Mouse (Mus musculus) heart, embryonic 16.5 days (tissue): ENCODE measurements around the gene Palm. TPM values are rescaled to one million over a fixed set of nuclear protein-coding genes. Genes with fewer than 3 reads are reported as not detected.

Source experiments
- ATAC-seq: fragments of 200-750 bp; cut with Nextera tagmentation; replicated peaks from 2 replicates; pipeline ENCODE4 v1.8.0; 2017; ENCODE audit warnings: moderate number of reproducible peaks; ENCODE audit not compliant: insufficient read depth, low FRiP score; ENCODE audit errors: extremely low read depth
- H3K27ac ChIP-seq: fragments of 300-500 bp; sonication (generic); 2 replicates; pipeline ENCODE4 v1.5.1; 2014; ENCODE audit warnings: mild to moderate bottlenecking, low read length, control low read depth, moderate library complexity
- H3K27me3 ChIP-seq: fragments of 300-500 bp; sonication (generic); 2 replicates; pipeline ENCODE4 v1.6.1; 2014; ENCODE audit warnings: low read length, mixed read lengths; ENCODE audit not compliant: control insufficient read depth, insufficient read depth
- H3K36me3 ChIP-seq: fragments of 300-500 bp; sonication (generic); 2 replicates; pipeline ENCODE4 v1.6.1; 2014; ENCODE audit not compliant: control insufficient read depth, insufficient read depth
- H3K4me1 ChIP-seq: fragments of 300-500 bp; sonication (generic); 2 replicates; pipeline ENCODE4 v1.6.1; 2014; ENCODE audit warnings: low read length, mixed read lengths; ENCODE audit not compliant: control insufficient read depth, insufficient read depth
- H3K4me2 ChIP-seq: fragments of 300-500 bp; sonication (generic); 2 replicates; pipeline ENCODE4 v1.6.1; 2014; ENCODE audit warnings: low read depth, mild to moderate bottlenecking, control low read depth, low read length
- H3K4me3 ChIP-seq: fragments of 300-500 bp; sonication (generic); 2 replicates; pipeline ENCODE4 v1.5.1; 2014; ENCODE audit warnings: mild to moderate bottlenecking, control low read depth, low read length
- H3K9ac ChIP-seq: fragments of 300-500 bp; sonication (generic); 2 replicates; pipeline ENCODE4 v1.6.1; 2014; ENCODE audit warnings: low read length, control low read depth
- H3K9me3 ChIP-seq: fragments of 300-500 bp; sonication (generic); replicated peaks from 2 replicates; pipeline ENCODE4 v1.6.1; 2016; ENCODE audit warnings: low read length; ENCODE audit not compliant: control insufficient read depth
- WGBS: fragments of 180-500 bp; shearing (Covaris S2); extraction: QIAGEN DNeasy Blood & Tissue Kit; methylation state at CpG from one replicate; pipeline ENCODE4 v1.1.7; 2014; 5-methylcytosine and 5-hydroxymethylcytosine counted together
- polyA plus RNA-seq: library from polyadenylated mRNA; unstranded; fragments of >200 nt; fragmentation: Nextera tagmentation; extraction: Ambion mirVana; gene quantifications from 2 replicates; pipeline ENCODE4 v1.2.1, GENCODE M21; 2015

The Palm gene
- polyA plus RNA-seq, 1 experiment from 2014 or later, result 67.6 TPM

DNA sequence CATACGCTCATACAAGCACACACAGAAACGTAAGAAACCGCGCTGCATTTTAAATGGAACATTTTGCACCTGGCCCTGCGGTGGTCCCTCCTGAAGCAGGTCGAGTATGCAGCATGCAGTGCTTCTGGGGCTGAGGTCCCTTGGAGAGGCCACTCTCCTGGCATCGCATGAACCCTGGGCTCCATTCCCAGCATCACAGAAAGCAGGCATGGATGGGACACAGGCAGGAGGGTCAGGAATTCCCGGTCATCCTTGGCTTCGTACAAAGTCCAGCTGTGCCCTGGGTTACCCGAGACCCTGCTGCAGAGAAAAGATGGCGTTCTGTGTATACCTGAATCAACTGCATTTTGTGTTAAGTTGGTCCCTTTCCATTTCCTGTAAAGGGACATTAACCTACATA is 7.1 kb downstream of the Palm start:
- 74% methylated on average over 11 of the region's 11 CpGs for WGBS
- H3K36me3 ChIP-seq, result no peaks in the 10 kb centered on the region
- no peak overlapping the region for H3K4me3 ChIP-seq
- H3K9ac ChIP-seq, result no peak overlapping the region
- no peak overlapping the region for H3K27ac ChIP-seq
- no peak overlapping the region for H3K4me2 ChIP-seq
- ATAC-seq, result no peak
- H3K27me3 ChIP-seq, result no peaks in the 10 kb centered on the region
- peaks cover 16% of the 10 kb centered on the region for H3K4me1 ChIP-seq
- H3K9me3 ChIP-seq, result no peaks in the 10 kb centered on the region

- peaks cover 16% of the 10 kb centered on the region for H3K4me1 ChIP-seq
- H3K9ac ChIP-seq, result no peak overlapping the region
- H3K9me3 ChIP-seq, result no peaks in the 10 kb centered on the region
- WGBS, result 36% methylated on average over 3 of the region's 3 CpGs
- H3K36me3 ChIP-seq, result no peaks in the 10 kb centered on the region
- ATAC-seq, result no peak
- H3K4me3 ChIP-seq, result no peak overlapping the region
- H3K27me3 ChIP-seq, result no peaks in the 10 kb centered on the region
- no peak overlapping the region for H3K27ac ChIP-seq
- no peak overlapping the region for H3K4me2 ChIP-seq
Observed at GRCm38 (mm10) chr10:79801837-79802236, 8.5 kb downstream of the Palm start.

DNA sequence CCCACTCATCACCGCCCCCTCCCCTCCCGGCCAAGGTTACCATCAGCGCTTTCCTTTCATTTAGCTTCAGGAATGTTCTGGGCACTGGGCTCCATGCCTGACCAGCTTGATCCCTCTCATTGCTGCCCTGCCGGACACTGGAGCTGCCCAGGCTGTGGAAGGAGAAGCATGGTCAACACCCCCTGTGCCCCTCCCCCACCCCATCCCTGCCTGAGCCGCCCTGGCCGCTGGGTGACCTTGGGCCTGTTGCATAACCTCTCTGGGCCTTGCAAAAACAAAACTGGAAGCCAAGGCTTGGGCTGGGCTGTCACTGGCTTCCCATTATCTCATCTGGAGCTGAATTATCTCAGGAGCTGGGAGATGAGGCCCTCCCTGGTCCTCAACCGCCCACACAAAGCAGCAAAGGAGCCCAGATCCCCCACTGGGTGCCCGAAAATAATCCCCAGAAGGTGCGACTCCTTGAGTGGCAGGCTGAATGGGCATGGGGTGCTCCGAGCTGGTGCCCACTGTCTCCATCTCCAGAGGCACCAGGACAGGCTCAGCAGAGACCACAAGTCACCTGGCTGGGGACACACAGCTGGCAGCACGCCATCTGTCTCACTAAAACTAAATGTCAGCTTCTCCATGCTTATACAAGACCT is 9.1 kb downstream of the Palm start:
- Histone ChIP-seq H3K27ac (no peak overlapping the region), H3K27me3 (no peaks in the 10 kb centered on the region), H3K9ac (0 out of 2 replicates have a peak overlapping the region, but pooled peaks have one; percentile 6), H3K36me3 (no peaks in the 10 kb centered on the region), H3K4me2 (no peak overlapping the region), H3K4me1 (peaks cover 13% of the 10 kb centered on the region), H3K9me3 (no peaks in the 10 kb centered on the region), H3K4me3 (no peak overlapping the region)
- WGBS, result 30% methylated on average over 11 of the region's 11 CpGs
- ATAC-seq, result peak; percentile 14; the same call in 1 of the 2 replicates

- H3K36me3 ChIP-seq, result no peaks in the 10 kb centered on the region
- no peaks in the 10 kb centered on the region for H3K27me3 ChIP-seq
- no peak for ATAC-seq
- no peak overlapping the region for H3K4me3 ChIP-seq
- no peak overlapping the region for H3K27ac ChIP-seq
- no peaks in the 10 kb centered on the region for H3K9me3 ChIP-seq
- H3K4me1 ChIP-seq, result peaks cover 13% of the 10 kb centered on the region
- no peak overlapping the region for H3K9ac ChIP-seq
- no peak overlapping the region; the same call in 1 of the 2 replicates for H3K4me2 ChIP-seq
- 26% methylated on average over 29 of the region's 29 CpGs for WGBS
Observed at GRCm38 (mm10) chr10:79803716-79804323, 10.4 kb downstream of the Palm start.

- Histone ChIP-seq H3K9me3 (no peaks in the 10 kb centered on the region), H3K36me3 (no peaks in the 10 kb centered on the region), H3K4me3 (peak overlapping the region; percentile 8; the same call in 1 of the 2 replicates), H3K4me1 (peaks cover 13% of the 10 kb centered on the region), H3K27me3 (no peaks in the 10 kb centered on the region), H3K4me2 (peak overlapping the region; percentile 43), H3K9ac (no peak overlapping the region; the same call in 1 of the 2 replicates), H3K27ac (peak overlapping the region; percentile 84)
- WGBS, result 44% methylated on average over 11 of the region's 11 CpGs
- ATAC-seq, result peak; percentile 59
Observed at GRCm38 (mm10) chr10:79805636-79806035, 12.3 kb downstream of the Palm start.

DNA sequence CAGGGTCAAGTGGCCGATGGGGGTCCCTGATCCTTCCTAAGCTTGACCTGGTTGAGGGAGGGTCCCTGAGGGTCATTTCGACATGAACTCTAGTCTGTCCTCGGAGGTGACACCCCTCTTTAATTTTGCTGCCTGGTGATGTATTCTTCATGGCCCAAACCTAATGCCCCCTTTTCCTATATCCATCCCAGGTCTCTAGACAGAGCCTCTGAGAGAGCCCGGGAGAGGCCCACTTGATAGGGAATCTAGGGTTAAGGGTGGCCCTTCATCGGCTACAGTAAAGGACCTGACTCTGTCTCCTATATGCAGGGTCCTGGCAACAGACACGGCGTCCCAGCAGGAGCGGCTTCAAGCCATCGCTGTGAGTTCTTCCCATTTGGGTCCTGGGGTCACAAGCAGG is 13.0 kb downstream of the Palm start:
- ATAC-seq, result no peak
- Histone ChIP-seq H3K9me3 (no peaks in the 10 kb centered on the region), H3K9ac (peak overlapping the region; percentile 17; the same call in 1 of the 2 replicates), H3K4me2 (peak overlapping the region; percentile 43), H3K36me3 (no peaks in the 10 kb centered on the region), H3K27ac (peak overlapping the region; percentile 84), H3K4me1 (peaks cover 13% of the 10 kb centered on the region), H3K4me3 (peak overlapping the region; percentile 8), H3K27me3 (no peaks in the 10 kb centered on the region)
- 74% methylated on average over 9 of the region's 9 CpGs for WGBS

DNA sequence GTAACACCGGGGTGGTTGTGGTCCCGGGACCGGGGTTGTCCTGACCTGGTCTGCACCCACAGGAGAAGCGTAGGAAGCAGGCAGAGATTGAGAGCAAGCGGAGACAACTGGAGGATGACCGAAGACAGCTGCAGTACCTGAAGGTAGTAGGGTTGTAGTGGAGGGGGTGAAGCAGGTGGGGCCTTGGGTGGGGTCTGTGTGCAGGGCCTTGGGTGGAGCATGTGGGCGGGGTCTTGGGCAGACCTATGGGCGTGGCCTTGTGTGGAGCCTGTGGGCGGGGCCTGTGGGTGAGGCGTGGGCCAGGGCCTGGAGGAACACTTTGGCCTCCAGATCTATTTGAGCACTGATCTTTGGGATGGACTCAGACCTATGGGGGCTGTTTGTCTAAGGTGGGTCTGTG is 13.6 kb downstream of the Palm start:
- Histone ChIP-seq H3K4me2 (peak overlapping the region; percentile 43), H3K27ac (peak overlapping the region; percentile 84)

DNA sequence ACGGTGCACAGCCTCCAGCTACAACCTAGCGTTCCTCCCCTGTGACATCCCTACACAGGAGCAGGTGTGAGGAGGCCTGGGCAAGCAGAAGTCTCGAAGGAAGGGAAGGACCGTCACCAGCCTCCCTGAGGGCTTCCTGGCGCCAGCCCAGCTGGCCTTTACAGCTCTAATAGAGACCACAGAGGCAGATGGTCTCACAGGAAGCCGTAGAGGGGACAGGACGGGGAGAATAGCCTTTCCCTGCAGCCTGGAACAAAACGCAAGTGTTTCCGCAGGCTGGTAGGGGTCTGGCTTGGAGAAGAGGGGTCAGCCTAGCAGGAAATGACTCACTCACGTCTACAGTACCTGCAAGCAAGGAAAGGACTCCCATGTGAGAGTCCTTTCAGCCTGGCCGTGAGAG is 14.5 kb downstream of the Palm start:
- Histone ChIP-seq H3K9ac (no peak overlapping the region), H3K4me3 (no peak overlapping the region; the same call in 1 of the 2 replicates)
- 63% methylated on average over 11 of the region's 11 CpGs for WGBS

More for the DNA sequence above, 13.6 kb downstream of the Palm start:
- Histone ChIP-seq H3K9ac (no peak overlapping the region), H3K9me3 (no peaks in the 10 kb centered on the region), H3K27me3 (no peaks in the 10 kb centered on the region), H3K4me3 (peak overlapping the region; percentile 27), H3K36me3 (no peaks in the 10 kb centered on the region), H3K4me1 (peaks cover 13% of the 10 kb centered on the region)
- no peak; the same call in 1 of the 2 replicates for ATAC-seq
- WGBS, result 70% methylated on average over 10 of the region's 10 CpGs

GRCm38 (mm10) chr10:79808728-79809127 is 15.4 kb downstream of the Palm start:
- Histone ChIP-seq H3K4me2 (peak overlapping the region; percentile 34), H3K27me3 (no peaks in the 10 kb centered on the region), H3K9ac (no peak overlapping the region), H3K36me3 (no peaks in the 10 kb centered on the region), H3K4me1 (no peaks in the 10 kb centered on the region), H3K9me3 (no peaks in the 10 kb centered on the region), H3K27ac (peak overlapping the region; percentile 84), H3K4me3 (no peak overlapping the region)
- ATAC-seq, result no peak
- WGBS, result 73% methylated on average over 11 of the region's 11 CpGs

More for the DNA sequence above, 14.5 kb downstream of the Palm start:
- Histone ChIP-seq H3K9me3 (no peaks in the 10 kb centered on the region), H3K36me3 (no peaks in the 10 kb centered on the region), H3K27me3 (no peaks in the 10 kb centered on the region), H3K4me1 (peaks cover 5% of the 10 kb centered on the region; the same call in 1 of the 2 replicates), H3K27ac (peak overlapping the region; percentile 84), H3K4me2 (peak overlapping the region; percentile 43)
- ATAC-seq, result peak; percentile 12; the same call in 1 of the 2 replicates
